Mouse (Mus musculus) brain, embryonic 14.5 days (tissue): ENCODE data around the gene Cradd.

Experiments
- CTCF ChIP-seq: fragments of 200-500 bp; IDR thresholded peaks from 2 replicates; pipeline ENCODE4 v1.5.1; 2012; ENCODE audit warnings: inconsistent platforms, mild to moderate bottlenecking, moderate library complexity, borderline replicate concordance; ENCODE audit not compliant: insufficient read depth, insufficient read length; ENCODE audit errors: extremely low read depth
- POLR2A ChIP-seq: fragments of 200-500 bp; IDR thresholded peaks from 2 replicates; pipeline ENCODE4 v1.6.1; 2012; ENCODE audit warnings: mild to moderate bottlenecking, inconsistent platforms, borderline replicate concordance; ENCODE audit not compliant: poor library complexity, insufficient read depth, insufficient read length, severe bottlenecking; ENCODE audit errors: extremely low read depth

DNA sequence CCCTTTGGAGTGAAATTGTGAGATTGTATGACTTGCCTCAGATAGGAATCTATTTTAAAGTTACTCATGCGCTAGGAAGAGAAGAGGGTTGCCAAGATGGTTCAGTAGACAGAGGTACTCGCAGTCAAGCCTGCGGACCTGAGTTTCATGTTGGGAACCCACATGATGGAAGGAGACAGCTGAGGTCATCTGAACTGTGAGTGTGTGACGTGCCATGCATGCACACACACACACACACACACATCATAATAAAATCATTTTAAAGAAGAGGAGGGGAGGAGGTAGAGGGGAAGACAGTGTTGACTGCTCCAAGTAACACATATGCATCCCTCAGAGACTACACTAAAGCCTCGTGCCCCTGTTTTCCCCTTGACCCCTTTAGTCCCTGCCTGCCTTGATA lies 36.1 kb upstream of the Cradd start:
- no peak for TF ChIP-seq POLR2A
- TF ChIP-seq CTCF, result no peak
